Mouse (Mus musculus) liver, postnatal 0 days (tissue): ENCODE results near the gene Mfsd12. TPM values are rescaled to one million over a fixed set of nuclear protein-coding genes. Genes with fewer than 3 reads are reported as not detected.

Experiments used
- ATAC-seq: fragments of 200-750 bp; cut with Nextera tagmentation; 2 replicates; pipeline ENCODE4 v1.8.0; 2017; ENCODE audit warnings: mild to moderate bottlenecking, moderate library complexity
- DNase-seq: peaks from one replicate; pipeline ENCODE4 v3.0.0-alpha.2; 2016
- H3K27ac ChIP-seq: fragments of 300-500 bp; sonication (generic); 2 replicates; pipeline ENCODE4 v1.5.1; 2014; ENCODE audit warnings: antibody characterized with exemption, moderate library complexity, mild to moderate bottlenecking, low read depth
- H3K27me3 ChIP-seq: fragments of 300-500 bp; sonication (generic); 2 replicates; pipeline ENCODE4 v1.6.1; 2014; ENCODE audit warnings: low read length, control low read depth, mixed read lengths; ENCODE audit not compliant: insufficient read depth
- H3K36me3 ChIP-seq: fragments of 300-500 bp; sonication (generic); replicated peaks from 2 replicates; pipeline ENCODE4 v1.6.1; 2014; ENCODE audit warnings: mild to moderate bottlenecking, control low read depth, low read length, moderate library complexity, mixed read lengths; ENCODE audit not compliant: insufficient read depth
- H3K4me1 ChIP-seq: fragments of 300-500 bp; sonication (generic); 2 replicates; pipeline ENCODE4 v1.6.1; 2014; ENCODE audit warnings: antibody characterized with exemption, mild to moderate bottlenecking, control low read depth; ENCODE audit not compliant: insufficient read depth
- H3K4me2 ChIP-seq: fragments of 300-500 bp; sonication (generic); 2 replicates; pipeline ENCODE4 v1.6.1; 2014; ENCODE audit warnings: low read depth, mild to moderate bottlenecking, low read length, moderate library complexity, mixed read lengths
- H3K4me3 ChIP-seq: fragments of 300-500 bp; sonication (generic); 2 replicates; pipeline ENCODE4 v1.5.1; 2014; ENCODE audit warnings: low read depth, low read length
- H3K9ac ChIP-seq: fragments of 300-500 bp; sonication (generic); replicated peaks from 2 replicates; pipeline ENCODE4 v1.6.1; 2014; ENCODE audit warnings: mild to moderate bottlenecking, moderate library complexity
- H3K9me3 ChIP-seq: fragments of 300-500 bp; sonication (generic); 2 replicates; pipeline ENCODE4 v1.6.1; 2016; ENCODE audit warnings: mild to moderate bottlenecking, control low read depth, low read length, mixed read lengths
- CTCF ChIP-seq: sonication (generic); IDR thresholded peaks from 2 replicates; pipeline ENCODE4 v1.5.1; 2016; ENCODE audit warnings: antibody characterized with exemption, low read depth
- EP300 ChIP-seq: IDR thresholded peaks from 2 replicates; pipeline ENCODE4 v1.6.1; 2016; ENCODE audit warnings: antibody characterized with exemption, low read depth, mild to moderate bottlenecking
- WGBS: fragments of 180-500 bp; shearing (Covaris S2); extraction: QIAGEN DNeasy Blood & Tissue Kit; methylation state at CpG from one replicate; pipeline ENCODE4 v1.1.7; 2014; ENCODE audit not compliant: insufficient replicate concordance; 5-methylcytosine and 5-hydroxymethylcytosine counted together
- polyA plus RNA-seq: library from polyadenylated mRNA; unstranded; fragments of >200 nt; fragmentation: Nextera tagmentation; extraction: Ambion mirVana; gene quantifications from 2 replicates; pipeline ENCODE4 v1.2.1, GENCODE M21; 2015

Mfsd12 gene
- polyA plus RNA-seq, 1 experiment from 2014 or later: 7.9 TPM

- Histone ChIP-seq H3K27ac (peak overlapping the region; percentile 71; the same call in 1 of the 2 replicates), H3K4me2 (no peak overlapping the region), H3K27me3 (no peaks in the 10 kb centered on the region), H3K9ac (no peak overlapping the region), H3K36me3 (peaks cover 34% of the 10 kb centered on the region), H3K4me3 (no peak overlapping the region), H3K4me1 (peaks cover 14% of the 10 kb centered on the region), H3K9me3 (no peaks in the 10 kb centered on the region)
- no peak for ATAC-seq
- no peak for TF ChIP-seq CTCF
- no peak for TF ChIP-seq EP300
- WGBS: 75% methylated on average over 22 of the region's 22 CpGs
- DNase-seq: no peak
Measured at GRCm38 (mm10) chr10:81400371-81401204, 43.3 kb downstream of the Mfsd12 start.

DNA sequence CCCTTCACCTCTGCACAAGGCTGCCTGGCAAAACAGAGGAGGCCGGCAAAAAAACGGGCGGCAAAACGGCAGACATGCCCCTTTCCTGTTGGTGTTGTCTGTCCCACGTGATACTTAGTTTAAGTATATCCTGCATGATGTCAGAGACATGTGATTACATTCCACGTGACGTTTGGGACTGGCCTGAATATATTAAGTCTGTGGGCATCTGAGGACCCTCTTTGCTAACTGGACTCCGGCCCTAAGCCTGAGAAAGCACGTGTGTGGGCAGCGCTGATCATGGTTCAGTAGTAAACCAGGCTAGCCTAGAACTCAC, 43.9 kb downstream of the Mfsd12 start:
- Histone ChIP-seq H3K27ac (peak overlapping the region; percentile 71), H3K4me1 (peaks cover 14% of the 10 kb centered on the region), H3K27me3 (no peaks in the 10 kb centered on the region), H3K36me3 (peaks cover 34% of the 10 kb centered on the region), H3K9me3 (no peaks in the 10 kb centered on the region), H3K9ac (no peak overlapping the region), H3K4me2 (no peak overlapping the region), H3K4me3 (no peak overlapping the region)
- ATAC-seq (no peak), DNase-seq (no peak)
- TF ChIP-seq CTCF (no peak), EP300 (no peak)
- 59% methylated on average over 10 of the region's 10 CpGs for WGBS

- DNase-seq (peak; percentile 79), ATAC-seq (peak; percentile 78)
- peaks cover 14% of the 10 kb centered on the region for H3K4me1 ChIP-seq
- no peak overlapping the region; the same call in 1 of the 2 replicates for H3K9ac ChIP-seq
- WGBS: 26% methylated on average over 17 of the region's 18 CpGs
- TF ChIP-seq EP300 (no peak), CTCF (no peak)
- H3K27ac ChIP-seq: peak overlapping the region; percentile 71
- H3K9me3 ChIP-seq: no peaks in the 10 kb centered on the region
- H3K4me2 ChIP-seq: peak overlapping the region; percentile 29; the same call in 1 of the 2 replicates
- no peaks in the 10 kb centered on the region for H3K27me3 ChIP-seq
- H3K36me3 ChIP-seq: peaks cover 34% of the 10 kb centered on the region
- no peak overlapping the region for H3K4me3 ChIP-seq
Measured at GRCm38 (mm10) chr10:81401521-81402226, 44.4 kb downstream of the Mfsd12 start.

- Histone ChIP-seq H3K4me2 (peak overlapping the region; percentile 29; the same call in 1 of the 2 replicates), H3K27ac (peak overlapping the region; percentile 71), H3K4me3 (no peak overlapping the region), H3K27me3 (no peaks in the 10 kb centered on the region), H3K9me3 (no peaks in the 10 kb centered on the region), H3K4me1 (peaks cover 18% of the 10 kb centered on the region), H3K36me3 (peaks cover 35% of the 10 kb centered on the region), H3K9ac (no peak overlapping the region)
- DNase-seq (no peak), ATAC-seq (peak; percentile 14)
- WGBS: 52% methylated on average over 7 of the region's 7 CpGs
- TF ChIP-seq CTCF: no peak
- TF ChIP-seq EP300: no peak
Measured at GRCm38 (mm10) chr10:81402227-81402765, 45.0 kb downstream of the Mfsd12 start.

DNA sequence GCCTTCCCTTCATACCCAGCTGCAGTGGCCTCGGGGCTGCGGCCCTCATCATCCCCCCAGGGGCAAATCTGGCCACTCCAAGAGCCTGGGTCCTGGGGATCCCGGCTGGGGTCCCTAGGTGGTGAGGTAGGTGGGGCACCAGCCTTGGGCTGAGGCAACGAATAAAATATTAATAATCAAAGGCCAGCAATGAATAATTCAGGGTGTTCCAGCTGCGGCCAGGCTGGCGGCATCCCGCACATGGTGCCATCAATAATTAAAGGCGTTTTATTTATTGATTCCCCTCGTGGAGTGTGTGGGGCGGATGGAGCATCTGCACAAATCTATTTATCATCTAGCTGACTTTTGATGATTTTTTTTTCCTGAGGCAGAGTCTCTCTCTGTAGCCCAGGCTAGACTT, 46.2 kb downstream of the Mfsd12 start:
- Histone ChIP-seq H3K4me1 (peaks cover 29% of the 10 kb centered on the region), H3K4me2 (no peak overlapping the region), H3K9ac (no peak overlapping the region), H3K36me3 (peaks cover 32% of the 10 kb centered on the region), H3K4me3 (no peak overlapping the region), H3K27me3 (peaks cover 3% of the 10 kb centered on the region; the same call in 1 of the 2 replicates), H3K27ac (no peak overlapping the region; the same call in 1 of the 2 replicates), H3K9me3 (no peaks in the 10 kb centered on the region)
- no peak for DNase-seq
- WGBS: 84% methylated on average over 10 of the region's 10 CpGs
- TF ChIP-seq EP300: no peak
- TF ChIP-seq CTCF: no peak
- ATAC-seq: no peak

DNA sequence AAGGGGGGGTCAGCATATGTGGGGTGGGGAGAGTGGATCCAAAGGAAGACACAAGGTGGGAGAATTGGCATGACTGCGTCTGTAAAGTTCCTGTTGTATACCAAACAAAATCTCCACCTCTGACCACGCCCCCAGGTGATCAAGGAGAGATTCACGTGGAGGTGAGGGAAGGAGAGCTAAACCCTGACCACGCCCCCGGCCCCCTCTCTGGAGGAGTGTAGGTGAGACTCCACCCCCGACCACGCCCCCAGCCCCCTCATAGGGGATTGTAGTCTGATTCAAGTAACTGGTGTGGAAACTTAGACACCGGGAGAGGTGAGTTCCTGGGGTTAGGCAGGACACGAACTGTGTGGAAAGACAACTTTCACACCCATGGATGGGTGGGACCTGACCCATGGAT, 46.8 kb downstream of the Mfsd12 start:
- Histone ChIP-seq H3K4me1 (peaks cover 35% of the 10 kb centered on the region), H3K9ac (no peak overlapping the region), H3K27me3 (peaks cover 4% of the 10 kb centered on the region; the same call in 1 of the 2 replicates), H3K4me3 (no peak overlapping the region), H3K36me3 (peaks cover 31% of the 10 kb centered on the region), H3K27ac (no peak overlapping the region), H3K4me2 (peak overlapping the region; percentile 40; the same call in 1 of the 2 replicates), H3K9me3 (no peaks in the 10 kb centered on the region)
- TF ChIP-seq EP300: no peak
- TF ChIP-seq CTCF: no peak
- 55% methylated on average over 9 of the region's 9 CpGs for WGBS
- ATAC-seq: no peak
- no peak for DNase-seq
